Mouse (Mus musculus) forebrain, postnatal 0 days (tissue): Measurements from ENCODE around the gene Olfr141. TPM values are rescaled to one million over a fixed set of nuclear protein-coding genes. Genes with fewer than 3 reads are reported as not detected.

Source experiments
- ATAC-seq: fragments of 200-750 bp; cut with Nextera tagmentation; 2 replicates; pipeline ENCODE4 v1.8.0; 2017; ENCODE audit warnings: mild to moderate bottlenecking, moderate library complexity
- DNase-seq: peaks from one replicate; pipeline ENCODE4 v3.0.0-alpha.2; 2015
- H3K27ac ChIP-seq: fragments of 300-500 bp; sonication (generic); 2 replicates; pipeline ENCODE4 v1.5.1; 2014; ENCODE audit warnings: low read depth, mild to moderate bottlenecking, antibody characterized with exemption, low read length, moderate library complexity, mixed read lengths
- H3K27me3 ChIP-seq: fragments of 300-500 bp; sonication (generic); 2 replicates; pipeline ENCODE4 v1.6.1; 2014; ENCODE audit warnings: mild to moderate bottlenecking, low read length, mixed read lengths; ENCODE audit not compliant: insufficient read depth
- H3K36me3 ChIP-seq: fragments of 300-500 bp; sonication (generic); 2 replicates; pipeline ENCODE4 v1.6.1; 2014; ENCODE audit warnings: mild to moderate bottlenecking, moderate library complexity; ENCODE audit not compliant: insufficient read depth
- H3K4me1 ChIP-seq: fragments of 300-500 bp; sonication (generic); 2 replicates; pipeline ENCODE4 v1.6.1; 2014; ENCODE audit warnings: antibody characterized with exemption; ENCODE audit not compliant: insufficient read depth
- H3K4me2 ChIP-seq: fragments of 300-500 bp; sonication (generic); 2 replicates; pipeline ENCODE4 v1.6.1; 2014; ENCODE audit warnings: low read depth, mild to moderate bottlenecking, moderate library complexity
- H3K4me3 ChIP-seq: fragments of 300-500 bp; sonication (generic); 2 replicates; pipeline ENCODE4 v1.5.1; 2014; ENCODE audit warnings: low read depth, low read length, mixed read lengths
- H3K9ac ChIP-seq: fragments of 300-500 bp; sonication (generic); 2 replicates; pipeline ENCODE4 v1.6.1; 2014; ENCODE audit warnings: mild to moderate bottlenecking
- H3K9me3 ChIP-seq: fragments of 300-500 bp; sonication (generic); 2 replicates; pipeline ENCODE4 v1.6.1; 2016; ENCODE audit warnings: low read length
- CTCF ChIP-seq: sonication (generic); IDR thresholded peaks from 2 replicates; pipeline ENCODE4 v1.5.1; 2016; ENCODE audit warnings: antibody characterized with exemption, control low read depth, low read depth
- WGBS: fragments of 180-500 bp; shearing (Covaris S2); extraction: QIAGEN DNeasy Blood & Tissue Kit; methylation state at CpG from one replicate; pipeline ENCODE4 v1.1.7; 2014; 5-methylcytosine and 5-hydroxymethylcytosine counted together
- polyA plus RNA-seq: library from polyadenylated mRNA; unstranded; fragments of >200 nt; fragmentation: Nextera tagmentation; extraction: Ambion mirVana; gene quantifications from 2 replicates; pipeline ENCODE4 v1.2.1, GENCODE M21; 2015
- total RNA-seq: library from RNA; depleted of rRNA; stranded (reverse); fragments of >200 nt; gene quantifications from 2 replicates; pipeline ENCODE4 v1.2.3, GENCODE M21; 2014; rRNA removed

Gene Olfr141
- total RNA-seq (not detected in 2 replicates), polyA plus RNA-seq (not detected in 2 replicates)

- no peak within 1 kb of the TSS for H3K4me3 ChIP-seq
Measured at GRCm38 (mm10) chr2:86809918-86810317, at the start of gene Olfr141. TSS of gene Olfr141 (minus strand) at chr2:86810018.

GRCm38 (mm10) chr2:86851596-86851995 is 41.8 kb upstream of the Olfr141 start, which contains the start of gene Olfr1095:
TSS of gene Olfr1095 (minus strand) at chr2:86851696.
- Histone ChIP-seq H3K36me3 (no peaks in the 10 kb centered on the region), H3K4me3 (no peak within 1 kb of the TSS), H3K27ac (no peak within 1 kb of the TSS), H3K4me2 (no peak within 1 kb of the TSS), H3K4me1 (no peaks in the 10 kb centered on the region), H3K9me3 (no peaks in the 10 kb centered on the region), H3K27me3 (no peaks in the 10 kb centered on the region), H3K9ac (no peak within 1 kb of the TSS)
- no peak for DNase-seq
- WGBS, result 91% methylated on average over 3 of the region's 3 CpGs
- TF ChIP-seq CTCF, result no peak
- no peak for ATAC-seq

More at GRCm38 (mm10) chr2:86809918-86810317, at the start of gene Olfr141:
- Histone ChIP-seq H3K4me1 (no peaks in the 10 kb centered on the region), H3K27ac (no peak within 1 kb of the TSS), H3K27me3 (no peaks in the 10 kb centered on the region), H3K9ac (no peak within 1 kb of the TSS), H3K4me2 (no peak within 1 kb of the TSS), H3K9me3 (no peaks in the 10 kb centered on the region), H3K36me3 (no peaks in the 10 kb centered on the region)
- DNase-seq (no peak), ATAC-seq (no peak)
- no peak for TF ChIP-seq CTCF

- H3K4me1 ChIP-seq, result no peaks in the 10 kb centered on the region
- H3K27me3 ChIP-seq, result no peaks in the 10 kb centered on the region
- no peak within 1 kb of the TSS for H3K9ac ChIP-seq
- H3K4me2 ChIP-seq, result no peak within 1 kb of the TSS
- no peak within 1 kb of the TSS for H3K27ac ChIP-seq
- no peaks in the 10 kb centered on the region for H3K9me3 ChIP-seq
- H3K36me3 ChIP-seq, result no peaks in the 10 kb centered on the region
- no peak within 1 kb of the TSS for H3K4me3 ChIP-seq
- ATAC-seq (no peak), DNase-seq (no peak)
- TF ChIP-seq CTCF, result no peak
Measured at GRCm38 (mm10) chr2:86824363-86824762, 14.5 kb upstream of the Olfr141 start, which contains the start of gene Olfr1094. TSS of gene Olfr1094 (plus strand) at chr2:86824663.

- no peaks in the 10 kb centered on the region for H3K9me3 ChIP-seq
- TF ChIP-seq CTCF, result no peak
- no peaks in the 10 kb centered on the region for H3K36me3 ChIP-seq
- no peak within 1 kb of the TSS for H3K4me2 ChIP-seq
- DNase-seq, result no peak
- H3K27ac ChIP-seq, result no peak within 1 kb of the TSS
- no peaks in the 10 kb centered on the region for H3K27me3 ChIP-seq
- no peak for ATAC-seq
- 84% methylated on average over 2 of the region's 2 CpGs for WGBS
- H3K4me1 ChIP-seq, result no peaks in the 10 kb centered on the region
- no peak within 1 kb of the TSS for H3K4me3 ChIP-seq
- H3K9ac ChIP-seq, result no peak within 1 kb of the TSS
Measured at GRCm38 (mm10) chr2:86782179-86782578, 27.6 kb downstream of the Olfr141 start, which contains the start of gene Olfr1093. TSS of gene Olfr1093 (plus strand) at chr2:86782479.

- no peaks in the 10 kb centered on the region for H3K27me3 ChIP-seq
- no peak overlapping the region for H3K9ac ChIP-seq
- H3K9me3 ChIP-seq, result no peaks in the 10 kb centered on the region
- DNase-seq (no peak), ATAC-seq (no peak)
- 96% methylated on average over 6 of the region's 6 CpGs for WGBS
- no peak for TF ChIP-seq CTCF
- H3K27ac ChIP-seq, result no peak overlapping the region
- no peaks in the 10 kb centered on the region for H3K36me3 ChIP-seq
- no peaks in the 10 kb centered on the region for H3K4me1 ChIP-seq
- H3K4me3 ChIP-seq, result no peak overlapping the region
- H3K4me2 ChIP-seq, result no peak overlapping the region
Measured at GRCm38 (mm10) chr2:86761050-86761449, 48.8 kb downstream of the Olfr141 start.

GRCm38 (mm10) chr2:86758893-86759292 is 50.9 kb downstream of the Olfr141 start, which contains the start of gene Olfr1090:
TSS of gene Olfr1090 (minus strand) at chr2:86758993.
- no peak for TF ChIP-seq CTCF
- WGBS, result 95% methylated on average over 1 of the region's 1 CpGs
- H3K36me3 ChIP-seq, result no peaks in the 10 kb centered on the region

More at GRCm38 (mm10) chr2:86758893-86759292, 50.9 kb downstream of the Olfr141 start, which contains the start of gene Olfr1090:
- DNase-seq (no peak), ATAC-seq (no peak)
- no peaks in the 10 kb centered on the region for H3K27me3 ChIP-seq
- H3K9me3 ChIP-seq, result no peaks in the 10 kb centered on the region
- H3K9ac ChIP-seq, result no peak within 1 kb of the TSS
- no peak within 1 kb of the TSS for H3K4me3 ChIP-seq
- no peak within 1 kb of the TSS for H3K27ac ChIP-seq
- no peaks in the 10 kb centered on the region for H3K4me1 ChIP-seq
- no peak within 1 kb of the TSS for H3K4me2 ChIP-seq

Other genes with a start within 250 kb of the Olfr141 start
- not detected in 2 replicates for gene Olfr1082, start 211.1 kb downstream of the Olfr141 start, total RNA-seq
- gene Olfr1082, start 211.1 kb downstream of the Olfr141 start, polyA plus RNA-seq, result not detected in 2 replicates
- gene Olfr1084, start 170.3 kb downstream of the Olfr141 start, total RNA-seq, result not detected in 2 replicates
- gene Olfr1084, start 170.3 kb downstream of the Olfr141 start, polyA plus RNA-seq, result not detected in 2 replicates
- not detected in 2 replicates for gene Olfr1085, start 148.0 kb downstream of the Olfr141 start, total RNA-seq
- gene Olfr1085, start 148.0 kb downstream of the Olfr141 start, polyA plus RNA-seq, result not detected in 2 replicates
- gene Olfr1086, start 129.9 kb downstream of the Olfr141 start, total RNA-seq, result not detected in 2 replicates
- not detected in 2 replicates for gene Olfr1086, start 129.9 kb downstream of the Olfr141 start, polyA plus RNA-seq
- gene Olfr1087, start 111.6 kb downstream of the Olfr141 start, total RNA-seq, result not detected in 2 replicates
- gene Olfr1087, start 111.6 kb downstream of the Olfr141 start, polyA plus RNA-seq, result not detected in 2 replicates
- not detected in 2 replicates for gene Olfr1089, start 76.3 kb downstream of the Olfr141 start, total RNA-seq
- not detected in 2 replicates for gene Olfr1089, start 76.3 kb downstream of the Olfr141 start, polyA plus RNA-seq
- gene Olfr1090, start 51.0 kb downstream of the Olfr141 start, total RNA-seq, result not detected in 2 replicates
- not detected in 2 replicates for gene Olfr1090, start 51.0 kb downstream of the Olfr141 start, polyA plus RNA-seq
- not detected in 2 replicates for gene Olfr1093, start 27.5 kb downstream of the Olfr141 start, total RNA-seq
- not detected in 2 replicates for gene Olfr1093, start 27.5 kb downstream of the Olfr141 start, polyA plus RNA-seq
- gene Olfr1094, start 14.6 kb upstream of the Olfr141 start, total RNA-seq, result not detected in 2 replicates
- not detected in 2 replicates for gene Olfr1094, start 14.6 kb upstream of the Olfr141 start, polyA plus RNA-seq
- gene Olfr1095, start 41.7 kb upstream of the Olfr141 start, total RNA-seq, result not detected in 2 replicates
- gene Olfr1095, start 41.7 kb upstream of the Olfr141 start, polyA plus RNA-seq, result not detected in 2 replicates
- gene Gm13723, start 64.8 kb upstream of the Olfr141 start, total RNA-seq, result not detected in 2 replicates
- not detected in 2 replicates for gene Gm13723, start 64.8 kb upstream of the Olfr141 start, polyA plus RNA-seq
- not detected in 2 replicates for gene Olfr1097, start 82.2 kb upstream of the Olfr141 start, total RNA-seq
- not detected in 2 replicates for gene Olfr1097, start 82.2 kb upstream of the Olfr141 start, polyA plus RNA-seq
- gene Olfr1098, start 114.5 kb upstream of the Olfr141 start, total RNA-seq, result not detected in 2 replicates
- gene Olfr1098, start 114.5 kb upstream of the Olfr141 start, polyA plus RNA-seq, result not detected in 2 replicates
- not detected in 2 replicates for gene Olfr1099, start 150.7 kb upstream of the Olfr141 start, total RNA-seq
- gene Olfr1099, start 150.7 kb upstream of the Olfr141 start, polyA plus RNA-seq, result not detected in 2 replicates
- not detected in 2 replicates for gene Olfr1100, start 169.9 kb upstream of the Olfr141 start, total RNA-seq
- not detected in 2 replicates for gene Olfr1100, start 169.9 kb upstream of the Olfr141 start, polyA plus RNA-seq
- gene Olfr1101, start 181.2 kb upstream of the Olfr141 start, total RNA-seq, result not detected in 2 replicates
- gene Olfr1101, start 181.2 kb upstream of the Olfr141 start, polyA plus RNA-seq, result not detected in 2 replicates
- not detected in 2 replicates for gene Olfr1102, start 188.4 kb upstream of the Olfr141 start, total RNA-seq
- not detected in 2 replicates for gene Olfr1102, start 188.4 kb upstream of the Olfr141 start, polyA plus RNA-seq
- not detected in 2 replicates for gene Olfr1104, start 217.1 kb upstream of the Olfr141 start, total RNA-seq
- gene Olfr1104, start 217.1 kb upstream of the Olfr141 start, polyA plus RNA-seq, result not detected in 2 replicates
- not detected in 2 replicates for gene Olfr1105, start 226.5 kb upstream of the Olfr141 start, total RNA-seq
- not detected in 2 replicates for gene Olfr1105, start 226.5 kb upstream of the Olfr141 start, polyA plus RNA-seq
- gene Olfr1106, start 242.3 kb upstream of the Olfr141 start, total RNA-seq, result not detected in 2 replicates
- not detected in 2 replicates for gene Olfr1106, start 242.3 kb upstream of the Olfr141 start, polyA plus RNA-seq